Mouse (Mus musculus) cerebellum, adult 2 months (tissue): Measurements from ENCODE around the gene Ltbp1. TPM values are rescaled to one million over a fixed set of nuclear protein-coding genes. Genes with fewer than 3 reads are reported as not detected.
A peak's percentile ranks its signal among the peaks of the same experiment; 100 is the strongest.

ENCODE experiments used
- DNase-seq, 2 experiments: peaks; one replicate each; pipeline ENCODE4 v3.0.0; 2021
- H3K27ac ChIP-seq: fragments of 200-500 bp; 2 replicates; pipeline ENCODE4 v1.5.1; 2012; ENCODE audit warnings: low read length, control low read depth, inconsistent platforms; ENCODE audit not compliant: insufficient read depth
- H3K27me3 ChIP-seq: fragments of 200-500 bp; 2 replicates; pipeline ENCODE4 v1.6.1; 2012; ENCODE audit warnings: inconsistent platforms, mild to moderate bottlenecking, low read length, moderate library complexity; ENCODE audit not compliant: control insufficient read depth, insufficient read depth
- H3K4me1 ChIP-seq: fragments of 200-500 bp; 2 replicates; pipeline ENCODE4 v1.6.1; 2011; ENCODE audit warnings: low read length; ENCODE audit not compliant: control insufficient read depth, insufficient read depth
- H3K4me3 ChIP-seq: fragments of 200-500 bp; replicated peaks from 2 replicates; pipeline ENCODE3; 2011; ENCODE audit warnings: mild to moderate bottlenecking, low read depth, low read length, control low read depth; ENCODE audit not compliant: insufficient read depth
- CTCF ChIP-seq: fragments of 200-500 bp; IDR thresholded peaks from 2 replicates; pipeline ENCODE4 v1.5.1; 2011; ENCODE audit warnings: low read depth, mild to moderate bottlenecking, control low read depth, low read length, moderate library complexity, borderline replicate concordance; ENCODE audit not compliant: insufficient read depth
- POLR2A ChIP-seq: fragments of 200-500 bp; IDR thresholded peaks from 2 replicates; pipeline ENCODE4 v1.6.1; 2011; ENCODE audit warnings: low read length, control low read depth, borderline replicate concordance; ENCODE audit not compliant: insufficient read depth
- WGBS: fragments of 180-500 bp; shearing (Covaris S2); methylation state at CpG from one replicate; pipeline ENCODE4 v1.1.7; 2018; 5-methylcytosine and 5-hydroxymethylcytosine counted together
- polyA plus RNA-seq: library from polyadenylated mRNA; depleted of rRNA; stranded (reverse); fragments of >200 nt; gene quantifications from 2 replicates; pipeline ENCODE4 v1.2.3, GENCODE M21; 2012

Gene Ltbp1
- polyA plus RNA-seq, 1 experiment: 1.8 TPM

GRCm38 (mm10) chr17:75370120-75370519 lies 364.8 kb downstream of the Ltbp1 start:
- Histone ChIP-seq H3K4me1 (no peaks in the 10 kb centered on the region), H3K27me3 (no peaks in the 10 kb centered on the region), H3K4me3 (no peak overlapping the region), H3K27ac (no peak overlapping the region)
- 96% methylated on average over 4 of the region's 4 CpGs for WGBS
- DNase-seq: no peak
- TF ChIP-seq CTCF (no peak), POLR2A (no peak)

- 90% methylated on average over 11 of the region's 11 CpGs for WGBS
- TF ChIP-seq CTCF: no peak
- TF ChIP-seq POLR2A: no peak
- DNase-seq: no peak
- Histone ChIP-seq H3K27me3 (no peaks in the 10 kb centered on the region), H3K4me1 (no peaks in the 10 kb centered on the region), H3K27ac (no peak overlapping the region), H3K4me3 (no peak overlapping the region)
Measured at GRCm38 (mm10) chr17:75371650-75372049, 366.3 kb downstream of the Ltbp1 start.

GRCm38 (mm10) chr17:75372371-75372770 lies 367.0 kb downstream of the Ltbp1 start:
- TF ChIP-seq CTCF: peak; percentile 44; the same call in 1 of the 2 replicates
- TF ChIP-seq POLR2A: no peak
- Histone ChIP-seq H3K27me3 (no peaks in the 10 kb centered on the region), H3K27ac (no peak overlapping the region), H3K4me3 (no peak overlapping the region), H3K4me1 (no peaks in the 10 kb centered on the region)
- WGBS: 55% methylated on average over 3 of the region's 3 CpGs
- DNase-seq: peak in 1 of 2 experiments; percentile 13

- Histone ChIP-seq H3K27me3 (no peaks in the 10 kb centered on the region), H3K27ac (no peak overlapping the region), H3K4me3 (no peak overlapping the region), H3K4me1 (no peaks in the 10 kb centered on the region)
- WGBS: 80% methylated on average over 5 of the region's 5 CpGs
- TF ChIP-seq POLR2A (no peak), CTCF (no peak)
- DNase-seq: no peak
Measured at GRCm38 (mm10) chr17:75374287-75375024, 369.1 kb downstream of the Ltbp1 start.

GRCm38 (mm10) chr17:75378256-75378871 lies 373.0 kb downstream of the Ltbp1 start:
- H3K4me3 ChIP-seq: no peak overlapping the region
- DNase-seq: no peak
- no peak overlapping the region for H3K27ac ChIP-seq
- WGBS: 90% methylated on average over 9 of the region's 9 CpGs
- no peaks in the 10 kb centered on the region for H3K27me3 ChIP-seq
- TF ChIP-seq POLR2A: no peak
- TF ChIP-seq CTCF: no peak
- H3K4me1 ChIP-seq: peaks cover 5% of the 10 kb centered on the region

GRCm38 (mm10) chr17:75380167-75380566 lies 374.8 kb downstream of the Ltbp1 start:
- TF ChIP-seq POLR2A (no peak), CTCF (no peak)
- Histone ChIP-seq H3K27ac (no peak overlapping the region), H3K27me3 (no peaks in the 10 kb centered on the region), H3K4me3 (no peak overlapping the region), H3K4me1 (peaks cover 5% of the 10 kb centered on the region)
- no peak for DNase-seq
- WGBS: 19% methylated on average over 2 of the region's 2 CpGs

- WGBS: 87% methylated on average over 4 of the region's 4 CpGs
- no peak overlapping the region for H3K4me3 ChIP-seq
- TF ChIP-seq POLR2A: no peak
- TF ChIP-seq CTCF: no peak
Measured at GRCm38 (mm10) chr17:75388402-75388801, 383.0 kb downstream of the Ltbp1 start.

GRCm38 (mm10) chr17:75390142-75390541 lies 384.8 kb downstream of the Ltbp1 start:
- H3K27ac ChIP-seq: no peak overlapping the region
- 62% methylated on average over 10 of the region's 10 CpGs for WGBS
- no peak for TF ChIP-seq CTCF
- no peak for TF ChIP-seq POLR2A
- DNase-seq: no peak
- H3K4me1 ChIP-seq: no peaks in the 10 kb centered on the region
- no peaks in the 10 kb centered on the region for H3K27me3 ChIP-seq
- no peak overlapping the region for H3K4me3 ChIP-seq

More at GRCm38 (mm10) chr17:75388402-75388801, 383.0 kb downstream of the Ltbp1 start:
- no peak for DNase-seq
- Histone ChIP-seq H3K27ac (no peak overlapping the region), H3K4me1 (no peaks in the 10 kb centered on the region), H3K27me3 (no peaks in the 10 kb centered on the region)
